Mouse (Mus musculus) CH12.LX (cell line): ENCODE results near the gene Gm10392. TPM values are rescaled to one million over a fixed set of nuclear protein-coding genes. Genes with fewer than 3 reads are reported as not detected.

Experiments used
- DNase-seq: peaks from one replicate; pipeline ENCODE4 v3.0.0-alpha.2; 2013; ENCODE audit errors: extremely low read depth
- H3K27ac ChIP-seq: 2 replicates; pipeline ENCODE4 v1.5.1; 2012; ENCODE audit warnings: low read depth, mild to moderate bottlenecking, control low read depth, moderate library complexity; ENCODE audit not compliant: insufficient read depth
- H3K27me3 ChIP-seq: replicated peaks from 2 replicates; pipeline ENCODE3; 2012; ENCODE audit warnings: inconsistent platforms
- H3K36me3 ChIP-seq, 2 experiments: replicated peaks in 1 of 2; 2 replicates each; pipeline versions ENCODE3 to v1.6.1; 2012; ENCODE audit warnings: inconsistent platforms in 1 of 2, low read length in 1 of 2, mild to moderate bottlenecking in 1 of 2, mixed read lengths in 1 of 2, moderate library complexity in 1 of 2; ENCODE audit not compliant: control insufficient read depth in 1 of 2, insufficient read depth in 1 of 2
- H3K4me1 ChIP-seq, 2 experiments: 2 replicates each; pipeline ENCODE4 v1.6.1; 2012; ENCODE audit warnings: inconsistent platforms in 1 of 2, moderate library complexity in 1 of 2; ENCODE audit not compliant: insufficient read depth in 2 of 2, control insufficient read depth in 1 of 2
- H3K4me2 ChIP-seq: 2 replicates; pipeline ENCODE4 v1.6.1; 2012; ENCODE audit warnings: low read depth, mild to moderate bottlenecking, control low read depth; ENCODE audit not compliant: poor library complexity, insufficient read depth, severe bottlenecking
- H3K4me3 ChIP-seq, 3 experiments: fragments of 150-350 bp in 1 of 3; sonication (generic) in 1 of 3; replicated peaks in 1 of 3; 2 replicates each; pipeline versions ENCODE3 to v1.5.1; 2011 to 2012; ENCODE audit warnings: low read depth in 2 of 3, low read length in 2 of 3, mild to moderate bottlenecking in 2 of 3, moderate library complexity in 2 of 3, control low read depth in 1 of 3, improper control_type of control experiment in 1 of 3, inconsistent platforms in 1 of 3, mixed read lengths in 1 of 3; ENCODE audit not compliant: poor library complexity in 1 of 3
- H3K79me2 ChIP-seq: replicated peaks from 2 replicates; pipeline ENCODE4 v1.6.1; 2012; ENCODE audit warnings: mild to moderate bottlenecking, moderate library complexity; ENCODE audit not compliant: control insufficient read depth, poor library complexity, insufficient read depth, severe bottlenecking; ENCODE audit errors: extremely low read depth
- H3K9ac ChIP-seq: 2 replicates; pipeline ENCODE4 v1.6.1; 2012; ENCODE audit warnings: low read depth, mild to moderate bottlenecking, control low read depth, moderate library complexity; ENCODE audit not compliant: insufficient read depth
- H3K9me3 ChIP-seq: replicated peaks from 2 replicates; pipeline ENCODE3; 2012; ENCODE audit warnings: low read length, inconsistent platforms, mixed read lengths
- BHLHE40 ChIP-seq: IDR thresholded peaks from 2 replicates; pipeline ENCODE4 v1.6.1; 2011; ENCODE audit warnings: mild to moderate bottlenecking, low read depth, low read length, improper control_type of control experiment
- CHD1 ChIP-seq: IDR thresholded peaks from 2 replicates; pipeline ENCODE4 v1.6.1; 2012; ENCODE audit warnings: low read depth, low read length, improper control_type of control experiment, inconsistent platforms
- CHD2 ChIP-seq: IDR thresholded peaks from 2 replicates; pipeline ENCODE4 v1.6.1; 2011; ENCODE audit warnings: low read length, improper control_type of control experiment
- CTCF ChIP-seq, 2 experiments: IDR thresholded peaks in 1 of 2; conservative IDR thresholded peaks in 1 of 2; 2 replicates each; pipeline ENCODE4 v1.5.1; 2011 to 2012; ENCODE audit warnings: low read depth in 2 of 2, low read length in 2 of 2, improper control_type of control experiment in 1 of 2, inconsistent platforms in 1 of 2, mild to moderate bottlenecking in 1 of 2, moderate library complexity in 1 of 2
- E2F4 ChIP-seq: IDR thresholded peaks from 2 replicates; pipeline ENCODE4 v1.6.1; 2011; ENCODE audit warnings: low read depth, low read length, improper control_type of control experiment; ENCODE audit not compliant: insufficient replicate concordance
- ELF1 ChIP-seq: IDR thresholded peaks from 2 replicates; pipeline ENCODE4 v1.6.1; 2014; ENCODE audit warnings: low read depth, mild to moderate bottlenecking, inconsistent platforms, low read length, improper control_type of control experiment
- EP300 ChIP-seq: IDR thresholded peaks from 2 replicates; pipeline ENCODE4 v1.6.1; 2011; ENCODE audit warnings: low read length, improper control_type of control experiment
- ETS1 ChIP-seq: conservative IDR thresholded peaks from 2 replicates; pipeline ENCODE4 v1.6.1; 2012; ENCODE audit warnings: low read depth, mild to moderate bottlenecking, inconsistent platforms, low read length, improper control_type of control experiment, moderate library complexity
- GABPA ChIP-seq: IDR thresholded peaks from 2 replicates; pipeline ENCODE4 v1.6.1; 2012; ENCODE audit warnings: low read depth, low read length, improper control_type of control experiment, inconsistent platforms; ENCODE audit not compliant: insufficient replicate concordance
- HCFC1 ChIP-seq: IDR thresholded peaks from 2 replicates; pipeline ENCODE4 v1.6.1; 2012; ENCODE audit warnings: low read depth, mild to moderate bottlenecking, inconsistent platforms, low read length, improper control_type of control experiment
- JUN ChIP-seq: IDR thresholded peaks from 2 replicates; pipeline ENCODE4 v1.6.1; 2011; ENCODE audit warnings: low read depth, mild to moderate bottlenecking, low read length, improper control_type of control experiment, moderate library complexity; ENCODE audit not compliant: insufficient read depth
- JUND ChIP-seq: conservative IDR thresholded peaks from 2 replicates; pipeline ENCODE4 v1.6.1; 2011; ENCODE audit warnings: low read depth, low read length, improper control_type of control experiment
- KAT2A ChIP-seq: IDR thresholded peaks from 2 replicates; pipeline ENCODE4 v1.6.1; 2012; ENCODE audit warnings: low read length, improper control_type of control experiment, inconsistent platforms; ENCODE audit not compliant: insufficient replicate concordance
- MAFK ChIP-seq: IDR thresholded peaks from 2 replicates; pipeline ENCODE4 v1.6.1; 2011; ENCODE audit warnings: low read length, improper control_type of control experiment; ENCODE audit not compliant: insufficient replicate concordance
- MAX ChIP-seq: IDR thresholded peaks from 2 replicates; pipeline ENCODE4 v1.6.1; 2011; ENCODE audit warnings: low read length, improper control_type of control experiment
- MAZ ChIP-seq: IDR thresholded peaks from 2 replicates; pipeline ENCODE4 v1.6.1; 2012; ENCODE audit warnings: low read depth, mild to moderate bottlenecking, inconsistent platforms, low read length, improper control_type of control experiment, moderate library complexity
- MXI1 ChIP-seq: IDR thresholded peaks from 2 replicates; pipeline ENCODE4 v1.6.1; 2011; ENCODE audit warnings: mild to moderate bottlenecking, low read depth, low read length, improper control_type of control experiment
- MYC ChIP-seq: IDR thresholded peaks from 2 replicates; pipeline ENCODE4 v1.6.1; 2011; ENCODE audit warnings: low read depth, mild to moderate bottlenecking, improper control_type of control experiment, low read length
- NELFE ChIP-seq: IDR thresholded peaks from 2 replicates; pipeline ENCODE4 v1.6.1; 2011; ENCODE audit warnings: low read depth, low read length, improper control_type of control experiment
- NRF1 ChIP-seq: IDR thresholded peaks from 2 replicates; pipeline ENCODE4 v1.6.1; 2014; ENCODE audit warnings: low read depth, mild to moderate bottlenecking, inconsistent platforms, low read length, improper control_type of control experiment, moderate library complexity
- PAX5 ChIP-seq: IDR thresholded peaks from 2 replicates; pipeline ENCODE4 v1.6.1; 2012; ENCODE audit warnings: low read length, inconsistent platforms, mixed read lengths
- POLR2A ChIP-seq: IDR thresholded peaks from 2 replicates; pipeline ENCODE4 v1.6.1; 2011; ENCODE audit warnings: low read depth, mild to moderate bottlenecking, improper control_type of control experiment, low read length
- POLR2AphosphoS2 ChIP-seq: IDR thresholded peaks from 2 replicates; pipeline ENCODE4 v1.6.1; 2011; ENCODE audit warnings: low read depth, low read length, improper control_type of control experiment
- RAD21 ChIP-seq: IDR thresholded peaks from 2 replicates; pipeline ENCODE4 v1.6.1; 2011; ENCODE audit warnings: low read depth, mild to moderate bottlenecking, low read length, improper control_type of control experiment, moderate library complexity
- RCOR1 ChIP-seq: conservative IDR thresholded peaks from 2 replicates; pipeline ENCODE4 v1.6.1; 2012; ENCODE audit warnings: low read depth, mild to moderate bottlenecking, inconsistent platforms, low read length, improper control_type of control experiment
- SIN3A ChIP-seq: IDR thresholded peaks from 2 replicates; pipeline ENCODE4 v1.6.1; 2012; ENCODE audit warnings: low read length, improper control_type of control experiment, inconsistent platforms
- SMC3 ChIP-seq: IDR thresholded peaks from 2 replicates; pipeline ENCODE4 v1.6.1; 2011; ENCODE audit warnings: low read depth, low read length, improper control_type of control experiment
- TCF12 ChIP-seq: IDR thresholded peaks from 2 replicates; pipeline ENCODE4 v1.6.1; 2014; ENCODE audit warnings: low read depth, mild to moderate bottlenecking, inconsistent platforms, low read length, improper control_type of control experiment
- USF2 ChIP-seq: conservative IDR thresholded peaks from 2 replicates; pipeline ENCODE4 v1.6.1; 2011; ENCODE audit warnings: low read depth, low read length, improper control_type of control experiment
- ZC3H11A ChIP-seq: IDR thresholded peaks from 2 replicates; pipeline ENCODE4 v1.6.1; 2012; ENCODE audit warnings: low read depth, mild to moderate bottlenecking, inconsistent platforms, low read length, improper control_type of control experiment
- ZKSCAN1 ChIP-seq: IDR thresholded peaks from 2 replicates; pipeline ENCODE4 v1.6.1; 2012; ENCODE audit warnings: low read depth, inconsistent platforms, low read length, improper control_type of control experiment, borderline replicate concordance
- ZMIZ1 ChIP-seq: IDR thresholded peaks from 2 replicates; pipeline ENCODE4 v1.6.1; 2012; ENCODE audit warnings: low read depth, mild to moderate bottlenecking, inconsistent platforms, low read length, improper control_type of control experiment
- ZNF384 ChIP-seq: IDR thresholded peaks from 2 replicates; pipeline ENCODE4 v1.6.1; 2012; ENCODE audit warnings: low read depth, low read length, improper control_type of control experiment, inconsistent platforms
- dilution Hi-C: fragments of 300-500 bp; cut with MboI; formaldehyde crosslinking; loops from 2 replicates; pipeline ENCODE4 v1.14.3; 2020; ENCODE audit warnings: low sequenced_read_pairs; ENCODE audit not compliant: extremely low pct_unique_long_range_greater_than_20kb, extremely low pct_ligation_motif_present
- in situ Hi-C: fragments of 300-500 bp; cut with MboI; formaldehyde crosslinking; loops from 3 replicates; pipeline ENCODE4 v1.14.3; 2019; ENCODE audit warnings: low sequenced_read_pairs, low pct_ligation_motif_present, low pct_unique_long_range_greater_than_20kb, mixed read lengths
- polyA plus RNA-seq: library from polyadenylated mRNA; unstranded; fragments of >175 nt; gene quantifications from 2 replicates; pipeline ENCODE4 v1.2.1, GENCODE M21; 2012; ENCODE audit warnings: low read depth; ENCODE audit not compliant: insufficient read length
- total RNA-seq, 2 experiments: library from RNA; depleted of rRNA; stranded (reverse); fragments of 300-350 nt in 1 of 2; fragments of >200 nt in 1 of 2; gene quantifications; 2 replicates each; pipeline ENCODE4 v1.2.3; 2012 to 2014

Gene Gm10392
- total and polyA plus RNA-seq, 3 experiments: 0.13 to 0.17 TPM; not detected in 1

- TF ChIP-seq JUN: peak; percentile 46; the same call in 1 of the 2 replicates
- no peak; a peak in 1 of 4 replicates for TF ChIP-seq CTCF (conservative IDR thresholded peaks at IDR 0.05 in 1 of 2, IDR thresholded peaks at IDR 0.05 in 1 of 2; ENCODE audit: low read depth in 2 of 2, low read length in 2 of 2)
- TF ChIP-seq POLR2A: peak; percentile 40; the same call in 1 of the 2 replicates
- TF ChIP-seq ZNF384: no peak
- TF ChIP-seq POLR2AphosphoS2: no peak
- TF ChIP-seq JUND: no peak
- TF ChIP-seq ZKSCAN1: no peak
- no peak for TF ChIP-seq EP300
- peak; percentile 95 for TF ChIP-seq MXI1
- TF ChIP-seq MAZ: no peak
- TF ChIP-seq BHLHE40: peak; percentile 58
- TF ChIP-seq NELFE: no peak
- no peak for TF ChIP-seq MAFK
- no peak for TF ChIP-seq KAT2A
- no peak for TF ChIP-seq CHD2
- TF ChIP-seq PAX5: no peak
- TF ChIP-seq ZC3H11A: no peak
- no peak for TF ChIP-seq ZMIZ1
- TF ChIP-seq MAX: peak; percentile 97
Measured at GRCm38 (mm10) chr11:77491502-77492291, 27.3 kb downstream of the Gm10392 start (continued).

GRCm38 (mm10) chr11:77491123-77491501 is 27.9 kb downstream of the Gm10392 start:
- Histone ChIP-seq H3K4me2 (peak overlapping the region; percentile 90), H3K27me3 (peaks cover 44% of the 10 kb centered on the region), H3K9ac (peak overlapping the region; percentile 95; the same call in 1 of the 2 replicates), H3K4me1 (peaks cover 17 to 48% of the 10 kb centered on the region in 2 experiments), H3K79me2 (peaks cover 28% of the 10 kb centered on the region), H3K27ac (no peak overlapping the region), H3K36me3 (peaks cover 0 to 7% of the 10 kb centered on the region in 2 experiments), H3K9me3 (no peaks in the 10 kb centered on the region), H3K4me3 (peak overlapping the region; percentile 26 to 84 (median 29))
- peak; percentile 92 for DNase-seq
- dilution Hi-C loops (no loop called here), in situ Hi-C loops (no loop called here)
- no peak for TF ChIP-seq GABPA
- TF ChIP-seq BHLHE40: no peak
- TF ChIP-seq ETS1: no peak
- TF ChIP-seq KAT2A: no peak
- peak; percentile 61 for TF ChIP-seq TCF12
- peak; percentile 46; the same call in 1 of the 2 replicates for TF ChIP-seq CHD2
- TF ChIP-seq RAD21: peak; percentile 93
- peak; percentile 71 for TF ChIP-seq ELF1
- TF ChIP-seq NRF1: peak; percentile 30; the same call in 1 of the 2 replicates
- peak; percentile 25; the same call in 1 of the 2 replicates for TF ChIP-seq ZC3H11A
- peak; percentile 93 for TF ChIP-seq SMC3
- peak; percentile 84 for TF ChIP-seq SIN3A
- TF ChIP-seq CHD1: no peak
- peak; percentile 87 to 100 for TF ChIP-seq CTCF (conservative IDR thresholded peaks at IDR 0.05 in 1 of 2, IDR thresholded peaks at IDR 0.05 in 1 of 2; ENCODE audit: low read depth in 2 of 2, low read length in 2 of 2)
- TF ChIP-seq JUND: no peak
- no peak for TF ChIP-seq MXI1
- TF ChIP-seq USF2: no peak
- no peak for TF ChIP-seq ZMIZ1
- no peak for TF ChIP-seq MAX
- TF ChIP-seq E2F4: no peak
- TF ChIP-seq POLR2AphosphoS2: no peak
- TF ChIP-seq RCOR1: no peak
- peak; percentile 66 for TF ChIP-seq HCFC1
- no peak for TF ChIP-seq ZKSCAN1
- TF ChIP-seq EP300: no peak
- TF ChIP-seq MYC: no peak
- no peak for TF ChIP-seq MAFK
- TF ChIP-seq JUN: no peak
- TF ChIP-seq MAZ: peak; percentile 100
